Mouse (Mus musculus) embryo, embryonic 10.5 days (tissue): ENCODE results near the gene Ceacam18.
A peak's percentile ranks its signal among the peaks of the same experiment; 100 is the strongest.
"Not testable (repeated sequence)": the region's sequence is repeated elsewhere in the genome, so short reads cannot be mapped to it uniquely, and the experiment has no call there.

Source experiments
- DNase-seq: peaks from one replicate; pipeline ENCODE4 v3.0.0-alpha.2; 2015; ENCODE audit warnings: low spot score

The Ceacam18 gene

GRCm38 (mm10) chr7:43634500-43634899 is at the start of gene Ceacam18:
Gene Ceacam18, plus strand, starts transcription at chr7:43634707.
- no peak for DNase-seq

DNA sequence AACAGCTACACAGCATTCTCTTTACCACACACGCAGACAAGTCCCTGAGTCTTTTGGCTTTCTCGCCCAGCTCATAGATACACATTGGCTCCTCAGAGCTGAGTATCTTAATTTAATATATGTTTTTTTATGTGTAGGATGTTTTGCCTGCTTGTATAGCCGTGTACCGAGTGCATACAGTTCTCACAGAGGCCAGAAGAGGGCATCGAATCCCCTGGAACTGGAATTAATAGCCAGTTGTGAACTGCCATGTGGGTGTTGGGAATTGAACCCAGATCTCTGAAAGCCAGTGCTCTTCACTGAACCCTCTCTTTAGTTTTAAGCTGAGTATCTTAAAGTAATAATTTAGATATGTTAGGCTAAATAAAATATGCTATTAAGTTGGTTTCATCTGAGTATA is 49.7 kb upstream of the Ceacam18 start:
- DNase-seq, result no peak

DNA sequence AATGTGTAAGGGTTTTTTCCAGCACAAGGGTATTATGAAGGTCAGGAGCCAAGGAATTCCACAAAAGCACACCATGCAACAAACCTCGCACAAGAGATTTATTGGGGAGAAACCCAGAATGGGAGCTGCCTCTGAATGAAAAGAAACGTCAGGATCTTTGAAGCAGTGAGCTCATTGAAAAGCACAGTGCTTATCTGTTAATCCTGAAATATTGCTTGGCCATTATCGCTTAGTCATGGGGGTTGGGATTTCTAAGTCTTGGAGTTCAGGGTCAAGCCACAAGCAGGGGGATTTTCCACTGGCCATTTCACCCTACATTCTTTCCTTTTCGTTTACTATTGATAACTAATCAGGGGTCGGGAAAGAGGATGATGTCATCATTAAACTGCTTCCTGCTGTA is 32.6 kb upstream of the Ceacam18 start:
- peak; percentile 51 for DNase-seq

GRCm38 (mm10) chr7:43606896-43607742 is 27.4 kb upstream of the Ceacam18 start, which contains the start of gene Zfp819:
Gene Zfp819, plus strand, starts transcription at chr7:43607169.
- DNase-seq, result peak; percentile 88

DNA sequence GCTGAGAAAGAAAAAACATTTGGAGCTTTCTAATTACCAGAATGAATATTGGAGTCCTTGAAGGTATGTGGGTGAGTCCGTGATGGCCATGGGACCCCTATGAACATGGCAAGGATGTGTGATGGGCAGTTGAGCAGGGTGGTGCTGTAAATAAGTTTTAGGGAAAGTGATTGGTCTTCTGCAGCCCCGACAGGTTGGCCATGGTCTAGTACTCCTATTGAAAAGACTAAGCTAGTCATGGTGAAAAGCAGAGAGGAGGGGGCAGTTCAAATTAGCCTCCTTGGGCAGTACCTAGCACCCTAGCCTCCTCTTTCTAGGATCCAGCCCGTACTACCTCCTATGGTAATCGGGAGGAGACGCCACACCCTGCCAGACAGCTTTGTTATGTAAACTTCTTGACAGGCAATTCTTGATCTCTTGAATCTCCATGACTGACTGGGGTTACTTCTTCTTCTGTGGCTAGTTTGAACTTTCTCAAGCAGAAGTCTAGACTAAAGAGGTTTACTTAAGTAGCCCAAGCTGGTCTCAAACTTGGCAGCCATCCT is 26.7 kb upstream of the Ceacam18 start:
- DNase-seq, result no peak

GRCm38 (mm10) chr7:43608316-43608824 is 26.1 kb upstream of the Ceacam18 start:
- DNase-seq, result no peak

DNA sequence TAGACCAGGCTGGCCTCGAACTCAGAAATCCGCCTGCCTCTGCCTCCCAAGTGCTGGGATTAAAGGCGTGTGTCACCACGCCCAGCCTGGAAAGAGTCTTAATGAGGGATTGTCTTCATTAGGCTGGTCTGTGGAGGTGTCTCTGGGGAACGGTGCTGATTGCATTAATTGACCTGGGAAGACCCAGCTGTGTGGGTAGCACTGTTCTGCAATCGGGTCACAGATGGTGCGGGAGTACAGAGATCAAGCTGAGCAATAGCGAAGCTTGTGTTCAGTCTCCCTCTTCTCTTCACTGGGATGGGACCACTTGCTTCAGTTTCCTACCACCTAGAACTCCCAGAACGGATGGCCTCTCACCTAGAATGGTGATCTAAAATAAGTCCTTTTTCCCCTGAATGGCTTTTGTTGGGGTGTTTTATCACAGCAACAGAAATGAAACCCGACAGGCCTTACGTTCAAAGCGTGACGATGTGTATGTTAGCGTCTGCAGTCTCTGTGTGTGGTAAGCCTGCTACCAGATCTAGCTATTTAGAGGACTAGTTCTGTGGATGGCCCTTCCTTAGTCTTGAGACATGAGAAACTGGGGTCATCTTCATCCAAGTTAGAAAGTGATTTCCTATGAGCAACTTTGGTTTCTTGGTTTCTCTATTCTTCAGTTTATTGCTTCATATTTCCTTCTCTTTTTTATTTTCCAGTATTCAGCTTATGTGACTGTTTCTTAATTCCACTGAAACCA is 20.5 kb upstream of the Ceacam18 start:
- no peak for DNase-seq

DNA sequence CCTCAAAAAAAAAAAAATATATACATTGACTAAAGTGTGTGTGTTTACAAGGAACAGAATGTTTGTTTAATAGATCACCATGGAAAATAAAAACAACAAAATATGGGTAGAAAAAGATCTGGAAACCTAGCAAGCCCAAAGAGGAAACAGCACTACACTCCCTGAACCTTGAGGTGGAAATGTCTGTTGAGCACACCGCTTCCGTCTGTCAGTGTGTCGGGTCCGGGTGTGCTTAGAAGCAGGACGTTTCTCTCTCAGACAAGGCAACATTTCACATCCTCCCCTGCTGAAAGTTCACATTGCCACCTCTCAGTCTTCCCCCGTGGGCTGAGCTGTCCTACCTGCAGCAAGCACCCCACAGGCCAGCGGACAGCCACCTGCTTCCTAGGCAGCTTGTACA is 11.6 kb upstream of the Ceacam18 start:
- no peak for DNase-seq

GRCm38 (mm10) chr7:43623819-43624218 is 10.7 kb upstream of the Ceacam18 start:
- peak; percentile 30 for DNase-seq

- no peak for DNase-seq
These were observed 9.4 kb upstream of the Ceacam18 start for GRCm38 (mm10) chr7:43625065-43625464.

GRCm38 (mm10) chr7:43625794-43626422 is 8.6 kb upstream of the Ceacam18 start:
- no peak for DNase-seq

DNA sequence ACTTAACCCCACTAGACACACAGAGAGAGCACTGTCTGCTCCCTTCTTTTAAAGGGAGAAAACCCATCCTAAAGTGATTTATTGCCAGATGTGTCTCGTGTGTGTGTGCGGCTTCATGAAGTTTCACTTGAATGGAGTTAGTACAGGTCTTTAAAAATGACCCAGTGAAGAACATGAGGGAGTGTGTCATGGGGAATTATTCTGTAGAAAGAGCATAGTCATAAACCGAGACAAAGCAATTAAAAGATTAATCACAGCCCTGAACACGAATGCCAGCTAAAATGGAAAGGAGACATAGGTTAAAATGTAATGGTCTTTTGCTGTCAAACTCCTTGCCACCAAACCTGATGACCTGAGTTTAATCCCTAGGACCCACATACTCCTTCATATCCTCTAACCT is 567 bp upstream of the Ceacam18 start:
- no peak for DNase-seq

GRCm38 (mm10) chr7:43636194-43636593 is 1.7 kb downstream of the Ceacam18 start:
- DNase-seq, result no peak

DNA sequence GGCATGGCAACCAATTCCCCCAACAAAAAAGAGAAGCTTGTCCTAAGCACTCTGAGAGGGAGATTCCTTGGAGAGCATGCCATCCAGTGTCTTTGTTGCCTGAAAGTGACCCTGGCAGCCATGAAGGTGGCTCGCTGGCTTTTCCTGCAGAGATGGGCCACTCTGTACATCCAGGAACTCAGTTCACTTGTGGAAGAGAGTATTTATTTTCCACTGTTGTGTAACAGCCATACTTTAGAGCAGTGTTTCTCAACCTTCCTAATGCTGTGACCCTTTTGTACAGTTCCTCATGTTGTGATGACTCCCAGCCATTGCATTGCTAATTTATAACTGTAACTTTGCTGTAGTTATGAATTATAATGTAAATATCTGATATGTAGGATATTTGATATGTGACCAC is 2.6 kb downstream of the Ceacam18 start:
- DNase-seq, result no peak

- DNase-seq, result no peak
These were observed 8.1 kb downstream of the Ceacam18 start for GRCm38 (mm10) chr7:43642587-43642986.

DNA sequence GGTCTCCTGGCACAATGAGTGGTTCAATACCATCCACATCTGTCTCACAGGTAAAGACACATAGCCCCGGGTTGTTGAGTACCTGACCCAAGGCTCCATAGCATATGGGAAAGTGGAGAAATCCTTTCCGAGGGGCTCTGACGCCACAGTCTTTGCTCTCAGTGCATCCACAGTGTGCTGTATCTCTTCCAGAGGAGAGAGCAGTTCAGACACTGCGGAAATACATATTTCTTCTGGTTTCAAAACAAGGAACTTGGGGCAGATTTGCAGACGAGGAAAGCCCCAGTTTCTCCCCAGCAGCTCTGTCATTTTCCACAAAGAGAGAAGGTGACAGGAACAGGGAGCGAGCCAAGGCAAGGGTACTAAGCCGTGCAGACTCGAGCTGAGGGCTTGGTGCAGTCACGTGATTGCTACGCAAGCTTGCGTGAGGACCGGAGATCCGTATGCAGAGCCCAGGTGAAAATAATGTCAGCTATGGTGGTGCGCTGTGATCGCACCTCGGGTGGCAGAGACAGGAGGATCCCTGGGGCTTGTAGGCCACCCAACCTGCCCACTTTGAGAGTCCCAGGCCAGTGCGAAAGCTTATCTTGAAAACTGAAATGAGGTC is 8.6 kb downstream of the Ceacam18 start:
- no peak for DNase-seq

DNA sequence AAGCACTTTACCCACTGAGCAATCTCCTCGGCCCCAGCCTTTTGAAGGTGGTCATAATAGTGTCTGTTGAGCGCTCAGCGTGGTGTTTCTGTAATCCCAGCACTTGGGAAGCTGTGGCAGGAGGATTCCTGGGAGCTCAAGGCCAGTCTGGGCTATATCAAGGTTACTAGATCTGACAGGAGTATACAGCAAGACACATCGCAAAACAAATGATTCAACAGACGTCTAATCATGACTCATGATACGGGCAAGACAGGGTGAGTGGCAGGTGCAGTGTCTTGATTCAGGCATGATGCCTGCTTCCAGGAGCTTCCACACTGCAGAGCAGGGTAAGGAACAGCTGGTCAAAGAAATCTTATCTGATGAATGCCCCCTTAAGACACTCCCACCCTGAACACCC is 18.2 kb downstream of the Ceacam18 start:
- DNase-seq, result no peak

DNA sequence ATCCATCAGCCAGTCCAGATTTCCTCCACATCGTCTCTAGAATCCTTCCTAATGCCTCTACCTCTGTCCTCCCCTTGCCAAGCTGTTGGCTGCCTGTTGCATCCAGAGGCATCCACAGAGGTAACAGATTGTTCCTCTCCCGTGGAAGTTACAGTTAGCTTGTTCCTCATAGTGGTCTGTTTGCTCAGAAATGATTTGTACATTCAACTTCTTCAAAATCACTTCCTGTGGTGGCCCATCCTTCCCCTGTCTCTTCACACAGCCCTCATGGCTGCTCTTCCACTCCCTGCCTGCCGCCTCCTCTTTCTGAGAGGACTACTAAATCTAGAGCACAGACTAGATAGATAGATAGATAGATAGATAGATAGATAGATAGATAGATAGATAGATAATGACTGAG is 20.0 kb downstream of the Ceacam18 start:
- DNase-seq, result no peak

GRCm38 (mm10) chr7:43656232-43656631 is 21.7 kb downstream of the Ceacam18 start:
- no peak for DNase-seq

GRCm38 (mm10) chr7:43660002-43660401 is 25.5 kb downstream of the Ceacam18 start, which contains the start of gene Siglece:
Gene Siglece, minus strand, starts transcription at chr7:43660161.
- DNase-seq, result no peak

GRCm38 (mm10) chr7:43662804-43663203 is 28.3 kb downstream of the Ceacam18 start:
- no peak for DNase-seq

GRCm38 (mm10) chr7:43667221-43667620 is 32.7 kb downstream of the Ceacam18 start:
- DNase-seq, result not testable (repeated sequence)
